Comparison of ENCODE assay signal across 8 mouse cellular contexts in genomic region chr10:99262867-99263379, GRCm38 (mm10). TPM values are rescaled to one million over a fixed set of nuclear protein-coding genes. Genes with fewer than 3 reads are reported as not detected.
A peak's percentile ranks its signal among the peaks of the same experiment; 100 is the strongest.
DNase-seq lines count a peak whose midpoint lies in the region; ATAC-seq and TF ChIP-seq lines count a peak whose summit lies in the region.

TSS of gene Dusp6 (plus strand) at chr10:99263231.

- H3K4me2 ChIP-seq in embryonic facial prominence, embryonic 13.5 days: peak within 1 kb of the TSS; percentile 86
- H3K4me2 ChIP-seq in limb, embryonic 14.5 days (replicated peaks; ENCODE audit: low read depth, low read length, severe bottlenecking): peak within 1 kb of the TSS; percentile 94
- H3K4me2 ChIP-seq in midbrain, postnatal 0 days (ENCODE audit: low read depth, low read length, poor library complexity, severe bottlenecking): peak within 1 kb of the TSS; percentile 92

- ATAC-seq in erythroblast, adult 5-6 weeks (replicated peaks; ENCODE audit: low FRiP score, poor library complexity, severe bottlenecking): no peak
- peak; percentile 96 for ATAC-seq in embryonic facial prominence, embryonic 13.5 days (ENCODE audit: insufficient number of reproducible peaks, insufficient read depth, low FRiP score, low TSS enrichment, low read depth)
- peak; percentile 93 for ATAC-seq in limb, embryonic 14.5 days (ENCODE audit: low FRiP score, low read depth)
- peak; percentile 98 for ATAC-seq in midbrain, postnatal 0 days (ENCODE audit: low FRiP score)

- peaks cover 65% of the 10 kb centered on the region for H3K27me3 ChIP-seq in erythroblast, embryonic 14.5 days (ENCODE audit: control insufficient read depth)
- no peaks in the 10 kb centered on the region for H3K27me3 ChIP-seq in embryonic facial prominence, embryonic 13.5 days
- H3K27me3 ChIP-seq in limb, embryonic 14.5 days (ENCODE audit: control insufficient read depth, insufficient read depth, low read length): no peaks in the 10 kb centered on the region
- no peaks in the 10 kb centered on the region for H3K27me3 ChIP-seq in midbrain, postnatal 0 days (ENCODE audit: insufficient read depth, low read length)

- H3K9me3 ChIP-seq in erythroblast, embryonic 14.5 days (ENCODE audit: control insufficient read depth, low read length): peaks cover 4% of the 10 kb centered on the region; the same call in 1 of the 2 replicates
- H3K9me3 ChIP-seq in embryonic facial prominence, embryonic 13.5 days: no peaks in the 10 kb centered on the region
- no peaks in the 10 kb centered on the region for H3K9me3 ChIP-seq in limb, embryonic 14.5 days (ENCODE audit: control insufficient read depth, low read length)
- no peaks in the 10 kb centered on the region for H3K9me3 ChIP-seq in midbrain, postnatal 0 days (ENCODE audit: low read length)

- peak within 1 kb of the TSS; percentile 63 for H3K4me3 ChIP-seq in erythroblast, embryonic 14.5 days (replicated peaks)
- H3K4me3 ChIP-seq in embryonic facial prominence, embryonic 13.5 days: peak within 1 kb of the TSS; percentile 74
- H3K4me3 ChIP-seq in limb, embryonic 14.5 days (replicated peaks; ENCODE audit: low read length): peak within 1 kb of the TSS; percentile 73
- peak within 1 kb of the TSS; percentile 80 for H3K4me3 ChIP-seq in midbrain, postnatal 0 days (ENCODE audit: low read depth, low read length)

- peaks cover 8% of the 10 kb centered on the region for H3K4me1 ChIP-seq in erythroblast, embryonic 14.5 days (ENCODE audit: control insufficient read depth)
- peaks cover 35% of the 10 kb centered on the region for H3K4me1 ChIP-seq in embryonic facial prominence, embryonic 13.5 days
- peaks cover 18% of the 10 kb centered on the region for H3K4me1 ChIP-seq in limb, embryonic 14.5 days (ENCODE audit: control insufficient read depth, insufficient read depth, low read length)
- H3K4me1 ChIP-seq in midbrain, postnatal 0 days (ENCODE audit: insufficient read depth, low read length): peaks cover 4% of the 10 kb centered on the region; the same call in 1 of the 2 replicates

- peak within 1 kb of the TSS; percentile 93 for H3K9ac ChIP-seq in embryonic facial prominence, embryonic 13.5 days
- H3K9ac ChIP-seq in limb, embryonic 14.5 days (ENCODE audit: low read depth, low read length, severe bottlenecking): peak within 1 kb of the TSS; percentile 91
- peak within 1 kb of the TSS; percentile 87 for H3K9ac ChIP-seq in midbrain, postnatal 0 days (replicated peaks; ENCODE audit: low read length, poor library complexity, severe bottlenecking)

- TF ChIP-seq POLR2A in limb, embryonic 14.5 days (IDR thresholded peaks at IDR 0.05; ENCODE audit: borderline replicate concordance, extremely low read depth, insufficient read depth, insufficient read length): peak; percentile 97; the same call in 1 of the 2 replicates

- peak; percentile 99 for DNase-seq in heart, adult 8-10 months (ENCODE audit: low spot score)
- peak; percentile 99 for DNase-seq in kidney, adult 9 months
- peak; percentile 96 for DNase-seq in limb, embryonic 14.5 days (ENCODE audit: low spot score)
- peak; percentile 99 for DNase-seq in midbrain, postnatal 0 days (ENCODE audit: low spot score)
- peak; percentile 69 to 80 for DNase-seq in spleen, postnatal 14 days (ENCODE audit: low spot score in 2 of 2)

- peak within 1 kb of the TSS; percentile 98 for H3K27ac ChIP-seq in embryonic facial prominence, embryonic 13.5 days
- peak within 1 kb of the TSS; percentile 96 for H3K27ac ChIP-seq in limb, embryonic 14.5 days (replicated peaks; ENCODE audit: low read depth, low read length)
- H3K27ac ChIP-seq in midbrain, postnatal 0 days (ENCODE audit: low read depth, low read length): peak within 1 kb of the TSS; percentile 93

- under 1% methylated on average over 29 of the region's 29 CpGs for WGBS in embryonic facial prominence, embryonic 13.5 days
- WGBS in limb, embryonic 14.5 days: under 1% methylated on average over 29 of the region's 29 CpGs
- under 1% methylated on average over 29 of the region's 29 CpGs for WGBS in midbrain, postnatal 0 days

- no peak; the same call in 1 of the 2 replicates for TF ChIP-seq CTCF in midbrain, postnatal 0 days (IDR thresholded peaks at IDR 0.05)

- peaks cover 3% of the 10 kb centered on the region; the same call in 1 of the 2 replicates for H3K36me3 ChIP-seq in erythroblast, embryonic 14.5 days (ENCODE audit: control insufficient read depth)
- H3K36me3 ChIP-seq in embryonic facial prominence, embryonic 13.5 days: peaks cover 5% of the 10 kb centered on the region; the same call in 1 of the 2 replicates
- H3K36me3 ChIP-seq in limb, embryonic 14.5 days (ENCODE audit: control insufficient read depth, insufficient read depth, low read length): peaks cover 8% of the 10 kb centered on the region
- no peaks in the 10 kb centered on the region; the same call in 1 of the 2 replicates for H3K36me3 ChIP-seq in midbrain, postnatal 0 days (ENCODE audit: insufficient read depth, low read length)

RNA-seq across cellular contexts. Expression of gene Dusp6, which starts in this region (rescaled TPM):
- polyA plus RNA-seq in erythroblast, embryonic 14.5 days (2012): 0.09 and 0.10 TPM in 2 replicates
- 9.4 and 15.6 TPM in 2 replicates for total RNA-seq in erythroblast, adult 5-6 weeks (2015; ENCODE audit: low replicate concordance)
- 7.9 and 13.7 TPM in 2 replicates for total RNA-seq in erythroblast, adult 5-6 weeks (2017; ENCODE audit: low replicate concordance)
- polyA plus RNA-seq in embryonic facial prominence, embryonic 13.5 days (2015; fragmentation: Nextera tagmentation; extraction: Ambion mirVana): 61.9 and 73.3 TPM in 2 replicates
- total RNA-seq in heart, adult 8-10 months (2022): 10 to 100 TPM; 12.9 to 18.7 (median 15.2) TPM
- polyA plus RNA-seq in limb, embryonic 14.5 days (2012; rRNA removed): 60.2 and 78.3 TPM in 2 replicates
- 64.7 and 67.7 TPM in 2 replicates for polyA plus RNA-seq in limb, embryonic 14.5 days (2014; fragmentation: Nextera tagmentation; extraction: Ambion mirVana)
- 47.7 and 52.1 TPM in 2 replicates for total RNA-seq in midbrain, postnatal 0 days (2014; rRNA removed)
- 23.5 and 25.4 TPM in 2 replicates for polyA plus RNA-seq in midbrain, postnatal 0 days (2015; fragmentation: Nextera tagmentation; extraction: Ambion mirVana)

Comparison
In these comparisons a context has a peak if more than half of its experiments do, and no peak if none do; other contexts are left out.
1. RNA of gene Dusp6 (polyA plus RNA-seq): 60.2 to 78.3 TPM in limb, embryonic 14.5 days, 61.9 to 73.3 TPM in embryonic facial prominence, embryonic 13.5 days and 23.5 to 25.4 TPM in midbrain, postnatal 0 days; 0.09 to 0.10 TPM in erythroblast, embryonic 14.5 days; every median in the first group is over 10 times any median in the second.
2. Peak in every context shown above with its lines, with median percentiles within 50 percentile points of each other: H3K4me3 ChIP-seq, H3K27ac ChIP-seq, H3K4me2 ChIP-seq, H3K9ac ChIP-seq and DNase-seq.